Mouse (Mus musculus): ENCODE data around the gene Fcf1. TPM values are rescaled to one million over a fixed set of nuclear protein-coding genes. Genes with fewer than 3 reads are reported as not detected.
A peak's percentile ranks its signal among the peaks of the same experiment; 100 is the strongest.

Gene Fcf1
- polyA plus RNA-seq, 1 experiment from 2014 or later: 78.5 TPM

- peaks cover 22% of the 10 kb centered on the region for H3K4me1 ChIP-seq (ENCODE audit: control insufficient read depth, insufficient read depth, low read length)
- H3K9ac ChIP-seq (replicated peaks; ENCODE audit: low read depth, low read length): peak within 1 kb of the TSS; percentile 98
- peak; percentile 98 for ATAC-seq (ENCODE audit: low read depth)
- no peaks in the 10 kb centered on the region for H3K9me3 ChIP-seq (ENCODE audit: control insufficient read depth, low read length)
- H3K4me2 ChIP-seq (ENCODE audit: low read depth, low read length): peak within 1 kb of the TSS; percentile 99
- H3K4me3 ChIP-seq (ENCODE audit: low read depth, low read length): peak within 1 kb of the TSS; percentile 93
- WGBS: under 1% methylated on average over 45 of the region's 45 CpGs
- H3K27me3 ChIP-seq (ENCODE audit: control insufficient read depth, insufficient read depth, low read length): no peaks in the 10 kb centered on the region; the same call in 1 of the 2 replicates
- H3K36me3 ChIP-seq (ENCODE audit: control insufficient read depth, insufficient read depth, low read length): no peaks in the 10 kb centered on the region
- H3K27ac ChIP-seq (ENCODE audit: low read depth, low read length): peak within 1 kb of the TSS; percentile 93
These were observed 25.4 kb downstream of the Fcf1 start, which contains the start of gene Ylpm1 for GRCm38 (mm10) chr12:84996083-84996496. Gene Ylpm1 (plus strand): TSS chr12:84996321.

- WGBS: under 1% methylated on average over 43 of the region's 44 CpGs
- peak overlapping the region; percentile 93 for H3K27ac ChIP-seq (ENCODE audit: low read depth, low read length)
- peak overlapping the region; percentile 99 for H3K4me2 ChIP-seq (ENCODE audit: low read depth, low read length)
- no peaks in the 10 kb centered on the region; the same call in 1 of the 2 replicates for H3K27me3 ChIP-seq (ENCODE audit: control insufficient read depth, insufficient read depth, low read length)
- H3K9me3 ChIP-seq (ENCODE audit: control insufficient read depth, low read length): no peaks in the 10 kb centered on the region
- peak; percentile 71 for ATAC-seq (ENCODE audit: low read depth)
- H3K4me3 ChIP-seq (ENCODE audit: low read depth, low read length): peak overlapping the region; percentile 93
- no peaks in the 10 kb centered on the region for H3K36me3 ChIP-seq (ENCODE audit: control insufficient read depth, insufficient read depth, low read length)
- H3K9ac ChIP-seq (replicated peaks; ENCODE audit: low read depth, low read length): peak overlapping the region; percentile 98
- H3K4me1 ChIP-seq (ENCODE audit: control insufficient read depth, insufficient read depth, low read length): peaks cover 22% of the 10 kb centered on the region
These were observed 26.1 kb downstream of the Fcf1 start for GRCm38 (mm10) chr12:84996501-84997398.

GRCm38 (mm10) chr12:84999053-84999452, 28.4 kb downstream of the Fcf1 start:
- Histone ChIP-seq H3K4me3 (ENCODE audit: low read depth, low read length) (0 out of 2 replicates have a peak overlapping the region, but pooled peaks have one; percentile 93), H3K27ac (ENCODE audit: low read depth, low read length) (no peak overlapping the region), H3K9me3 (ENCODE audit: control insufficient read depth, low read length) (no peaks in the 10 kb centered on the region), H3K27me3 (ENCODE audit: control insufficient read depth, insufficient read depth, low read length) (no peaks in the 10 kb centered on the region; the same call in 1 of the 2 replicates), H3K4me2 (ENCODE audit: low read depth, low read length) (peak overlapping the region; percentile 99), H3K36me3 (ENCODE audit: control insufficient read depth, insufficient read depth, low read length) (no peaks in the 10 kb centered on the region), H3K4me1 (ENCODE audit: control insufficient read depth, insufficient read depth, low read length) (peaks cover 22% of the 10 kb centered on the region), H3K9ac (replicated peaks; ENCODE audit: low read depth, low read length) (no peak overlapping the region)
- no peak for ATAC-seq (ENCODE audit: low read depth)

- H3K27ac ChIP-seq (ENCODE audit: low read depth, low read length): no peak overlapping the region
- no peaks in the 10 kb centered on the region for H3K36me3 ChIP-seq (ENCODE audit: control insufficient read depth, insufficient read depth, low read length)
- H3K9ac ChIP-seq (replicated peaks; ENCODE audit: low read depth, low read length): no peak overlapping the region
- no peak for ATAC-seq (ENCODE audit: low read depth)
- H3K9me3 ChIP-seq (ENCODE audit: control insufficient read depth, low read length): no peaks in the 10 kb centered on the region
- H3K4me3 ChIP-seq (ENCODE audit: low read depth, low read length): no peak overlapping the region
- no peak overlapping the region for H3K4me2 ChIP-seq (ENCODE audit: low read depth, low read length)
- no peaks in the 10 kb centered on the region for H3K27me3 ChIP-seq (ENCODE audit: control insufficient read depth, insufficient read depth, low read length)
- 97% methylated on average over 1 of the region's 1 CpGs for WGBS
- no peaks in the 10 kb centered on the region for H3K4me1 ChIP-seq (ENCODE audit: control insufficient read depth, insufficient read depth, low read length)
These were observed 35.5 kb downstream of the Fcf1 start for GRCm38 (mm10) chr12:85006206-85006605.

- no peak overlapping the region for H3K4me3 ChIP-seq (ENCODE audit: low read depth, low read length)
- H3K9ac ChIP-seq (replicated peaks; ENCODE audit: low read depth, low read length): no peak overlapping the region
- H3K27me3 ChIP-seq (ENCODE audit: control insufficient read depth, insufficient read depth, low read length): no peaks in the 10 kb centered on the region
- no peak overlapping the region for H3K27ac ChIP-seq (ENCODE audit: low read depth, low read length)
- no peaks in the 10 kb centered on the region for H3K36me3 ChIP-seq (ENCODE audit: control insufficient read depth, insufficient read depth, low read length)
- ATAC-seq (ENCODE audit: low read depth): no peak
- H3K9me3 ChIP-seq (ENCODE audit: control insufficient read depth, low read length): no peaks in the 10 kb centered on the region
- no peak overlapping the region for H3K4me2 ChIP-seq (ENCODE audit: low read depth, low read length)
- H3K4me1 ChIP-seq (ENCODE audit: control insufficient read depth, insufficient read depth, low read length): no peaks in the 10 kb centered on the region
These were observed 36.3 kb downstream of the Fcf1 start for GRCm38 (mm10) chr12:85007021-85007420.

GRCm38 (mm10) chr12:85009776-85010175, 39.1 kb downstream of the Fcf1 start:
- 94% methylated on average over 1 of the region's 1 CpGs for WGBS
- Histone ChIP-seq H3K4me3 (ENCODE audit: low read depth, low read length) (no peak overlapping the region), H3K9ac (replicated peaks; ENCODE audit: low read depth, low read length) (no peak overlapping the region), H3K27me3 (ENCODE audit: control insufficient read depth, insufficient read depth, low read length) (no peaks in the 10 kb centered on the region), H3K4me2 (ENCODE audit: low read depth, low read length) (no peak overlapping the region), H3K27ac (ENCODE audit: low read depth, low read length) (no peak overlapping the region), H3K9me3 (ENCODE audit: control insufficient read depth, low read length) (no peaks in the 10 kb centered on the region), H3K36me3 (ENCODE audit: control insufficient read depth, insufficient read depth, low read length) (peaks cover 18% of the 10 kb centered on the region), H3K4me1 (ENCODE audit: control insufficient read depth, insufficient read depth, low read length) (no peaks in the 10 kb centered on the region)
- no peak for ATAC-seq (ENCODE audit: low read depth)

GRCm38 (mm10) chr12:85010541-85010940, 39.8 kb downstream of the Fcf1 start:
- H3K27ac ChIP-seq (ENCODE audit: low read depth, low read length): no peak overlapping the region
- no peak overlapping the region for H3K4me2 ChIP-seq (ENCODE audit: low read depth, low read length)
- ATAC-seq (ENCODE audit: low read depth): no peak
- peaks cover 24% of the 10 kb centered on the region for H3K36me3 ChIP-seq (ENCODE audit: control insufficient read depth, insufficient read depth, low read length)
- H3K9me3 ChIP-seq (ENCODE audit: control insufficient read depth, low read length): no peaks in the 10 kb centered on the region
- no peak overlapping the region for H3K9ac ChIP-seq (replicated peaks; ENCODE audit: low read depth, low read length)
- no peaks in the 10 kb centered on the region for H3K4me1 ChIP-seq (ENCODE audit: control insufficient read depth, insufficient read depth, low read length)
- no peaks in the 10 kb centered on the region for H3K27me3 ChIP-seq (ENCODE audit: control insufficient read depth, insufficient read depth, low read length)
- WGBS: 90% methylated on average over 2 of the region's 2 CpGs
- no peak overlapping the region for H3K4me3 ChIP-seq (ENCODE audit: low read depth, low read length)

- no peak for ATAC-seq (ENCODE audit: low read depth)
- H3K27ac ChIP-seq (ENCODE audit: low read depth, low read length): no peak overlapping the region
- H3K4me3 ChIP-seq (ENCODE audit: low read depth, low read length): no peak overlapping the region
- 96% methylated on average over 2 of the region's 2 CpGs for WGBS
- H3K9me3 ChIP-seq (ENCODE audit: control insufficient read depth, low read length): no peaks in the 10 kb centered on the region
- no peak overlapping the region for H3K4me2 ChIP-seq (ENCODE audit: low read depth, low read length)
- H3K9ac ChIP-seq (replicated peaks; ENCODE audit: low read depth, low read length): no peak overlapping the region
- H3K4me1 ChIP-seq (ENCODE audit: control insufficient read depth, insufficient read depth, low read length): no peaks in the 10 kb centered on the region
- peaks cover 27% of the 10 kb centered on the region for H3K36me3 ChIP-seq (ENCODE audit: control insufficient read depth, insufficient read depth, low read length)
- no peaks in the 10 kb centered on the region for H3K27me3 ChIP-seq (ENCODE audit: control insufficient read depth, insufficient read depth, low read length)
These were observed 41.5 kb downstream of the Fcf1 start for GRCm38 (mm10) chr12:85012185-85012584.

GRCm38 (mm10) chr12:85022071-85022470, 51.4 kb downstream of the Fcf1 start:
- H3K4me3 ChIP-seq (ENCODE audit: low read depth, low read length): no peak overlapping the region
- no peak overlapping the region for H3K4me2 ChIP-seq (ENCODE audit: low read depth, low read length)
- no peaks in the 10 kb centered on the region for H3K4me1 ChIP-seq (ENCODE audit: control insufficient read depth, insufficient read depth, low read length)
- 0 out of 2 replicates have a peak, but pooled peaks cover 4% of the 10 kb centered on the region for H3K36me3 ChIP-seq (ENCODE audit: control insufficient read depth, insufficient read depth, low read length)
- H3K9me3 ChIP-seq (ENCODE audit: control insufficient read depth, low read length): no peaks in the 10 kb centered on the region
- no peak for ATAC-seq (ENCODE audit: low read depth)
- H3K9ac ChIP-seq (replicated peaks; ENCODE audit: low read depth, low read length): no peak overlapping the region
- no peak overlapping the region for H3K27ac ChIP-seq (ENCODE audit: low read depth, low read length)
- 92% methylated on average over 1 of the region's 1 CpGs for WGBS
- H3K27me3 ChIP-seq (ENCODE audit: control insufficient read depth, insufficient read depth, low read length): no peaks in the 10 kb centered on the region
